Mouse (Mus musculus) erythroblast, adult 5-6 weeks (primary cell): Measurements from ENCODE around the gene Ksr2. TPM values are rescaled to one million over a fixed set of nuclear protein-coding genes. Genes with fewer than 3 reads are reported as not detected.

ENCODE experiments used
- ATAC-seq: replicated peaks from 2 replicates; pipeline ENCODE4 v1.8.0; 2016; ENCODE audit warnings: moderate number of reproducible peaks, mild to moderate bottlenecking, moderate TSS enrichment, inconsistent platforms; ENCODE audit not compliant: poor library complexity, low FRiP score, severe bottlenecking
- total RNA-seq, 2 experiments: library from RNA; stranded (forward) in 1 of 2; stranded (reverse) in 1 of 2; fragments of 150-400 nt in 1 of 2; fragments of 200-764, 138-1000 nt in 1 of 2; gene quantifications; 2 replicates each; pipeline versions ENCODE4 v1.2.3 to v1.2.4; 2015 to 2017; ENCODE audit warnings: low replicate concordance in 2 of 2

Ksr2 gene
- total RNA-seq, 2 experiments from 2014 or later: not detected

- no peak for ATAC-seq
Observed at GRCm38 (mm10) chr5:117723316-117723715, 309.5 kb downstream of the Ksr2 start.

- no peak for ATAC-seq
Observed at GRCm38 (mm10) chr5:117726548-117726947, 312.7 kb downstream of the Ksr2 start.

- no peak for ATAC-seq
Observed at GRCm38 (mm10) chr5:117727138-117727537, 313.3 kb downstream of the Ksr2 start.

- ATAC-seq: no peak
Observed at GRCm38 (mm10) chr5:117731311-117731710, 317.5 kb downstream of the Ksr2 start.

GRCm38 (mm10) chr5:117744654-117745178 lies 330.9 kb downstream of the Ksr2 start:
- ATAC-seq: no peak

GRCm38 (mm10) chr5:117749353-117749752 lies 335.6 kb downstream of the Ksr2 start:
- no peak for ATAC-seq

- no peak for ATAC-seq
Observed at GRCm38 (mm10) chr5:117757696-117758482, 344.1 kb downstream of the Ksr2 start.

GRCm38 (mm10) chr5:117761181-117761832 lies 347.5 kb downstream of the Ksr2 start:
- no peak for ATAC-seq

- ATAC-seq: no peak
Observed at GRCm38 (mm10) chr5:117764496-117764895, 350.7 kb downstream of the Ksr2 start.

GRCm38 (mm10) chr5:117779175-117779574 lies 365.4 kb downstream of the Ksr2 start:
- ATAC-seq: no peak

GRCm38 (mm10) chr5:117780681-117781080 lies 366.9 kb downstream of the Ksr2 start, which contains the start of gene Nos1:
TSS of gene Nos1 (plus strand) at chr5:117781032.
- no peak for ATAC-seq

- no peak for ATAC-seq
Observed at GRCm38 (mm10) chr5:117781178-117781577, 367.4 kb downstream of the Ksr2 start.

- ATAC-seq: no peak
Observed at GRCm38 (mm10) chr5:117790071-117790470, 376.3 kb downstream of the Ksr2 start.

- ATAC-seq: no peak
Observed at GRCm38 (mm10) chr5:117791875-117792274, 378.1 kb downstream of the Ksr2 start.

- no peak for ATAC-seq
Observed at GRCm38 (mm10) chr5:117800849-117801248, 387.0 kb downstream of the Ksr2 start.

- ATAC-seq: no peak
Observed at GRCm38 (mm10) chr5:117802071-117802521, 388.3 kb downstream of the Ksr2 start.

GRCm38 (mm10) chr5:117803551-117803950 lies 389.8 kb downstream of the Ksr2 start:
- no peak for ATAC-seq

GRCm38 (mm10) chr5:117810930-117811329 lies 397.1 kb downstream of the Ksr2 start:
- no peak for ATAC-seq

GRCm38 (mm10) chr5:117818800-117819199 lies 405.0 kb downstream of the Ksr2 start:
- no peak for ATAC-seq

- no peak for ATAC-seq
Observed at GRCm38 (mm10) chr5:117820445-117820844, 406.6 kb downstream of the Ksr2 start.

- no peak for ATAC-seq
Observed at GRCm38 (mm10) chr5:117823811-117824210, 410.0 kb downstream of the Ksr2 start.
